Mouse (Mus musculus) lung, adult 2 months (tissue): ENCODE data around the gene Il4.

Source experiments
- CTCF ChIP-seq: fragments of 200-500 bp; IDR thresholded peaks from 2 replicates; pipeline ENCODE4 v1.5.1; 2011; ENCODE audit warnings: mild to moderate bottlenecking, low read length, control low read depth; ENCODE audit not compliant: insufficient read depth
- POLR2A ChIP-seq: fragments of 200-500 bp; IDR thresholded peaks from 2 replicates; pipeline ENCODE4 v1.6.1; 2011; ENCODE audit warnings: low read depth, mild to moderate bottlenecking, control low read depth, low read length, borderline replicate concordance; ENCODE audit errors: extremely low read depth

GRCm38 (mm10) chr11:53591116-53591515 is 27.4 kb downstream of the Il4 start:
- no peak for TF ChIP-seq POLR2A
- TF ChIP-seq CTCF, result no peak
